Mouse (Mus musculus) c-Kit-positive CD71-positive TER-119-positive erythroid progenitor cells, embryonic 14.5 days (primary cell): ENCODE results near the gene Tmed3.

Experiments
- DNase-seq: peaks from one replicate; pipeline ENCODE4 v3.0.0-alpha.2; 2013; ENCODE audit warnings: low spot score

The Tmed3 gene

GRCm38 (mm10) chr9:89704265-89705196, at the start of gene Tmed3:
Gene Tmed3, minus strand, starts transcription at chr9:89705068.
- peak; percentile 79 for DNase-seq

GRCm38 (mm10) chr9:89740041-89740440, 35.2 kb upstream of the Tmed3 start:
- DNase-seq, result no peak

- no peak for DNase-seq
Measured at GRCm38 (mm10) chr9:89738295-89738694, 33.4 kb upstream of the Tmed3 start, which contains the start of gene Ankrd34c. Gene Ankrd34c, minus strand, starts transcription at chr9:89738475.

- no peak for DNase-seq
Measured at GRCm38 (mm10) chr9:89737888-89738287, 33.0 kb upstream of the Tmed3 start.

GRCm38 (mm10) chr9:89736932-89737705, 32.3 kb upstream of the Tmed3 start:
- DNase-seq, result peak; percentile 9

- DNase-seq, result peak; percentile 32
Measured at GRCm38 (mm10) chr9:89706906-89707305, 2.0 kb upstream of the Tmed3 start.

- DNase-seq, result no peak
Measured at GRCm38 (mm10) chr9:89705197-89705533, 297 bp upstream of the Tmed3 start.

GRCm38 (mm10) chr9:89700910-89701457, 3.9 kb downstream of the Tmed3 start:
- no peak for DNase-seq

- no peak for DNase-seq
Measured at GRCm38 (mm10) chr9:89695143-89695542, 9.7 kb downstream of the Tmed3 start.

GRCm38 (mm10) chr9:89693670-89694069, 11.2 kb downstream of the Tmed3 start:
- DNase-seq, result no peak

- DNase-seq, result no peak
Measured at GRCm38 (mm10) chr9:89689179-89689578, 15.7 kb downstream of the Tmed3 start.

GRCm38 (mm10) chr9:89687503-89688226, 17.2 kb downstream of the Tmed3 start:
- no peak for DNase-seq

GRCm38 (mm10) chr9:89686262-89686661, 18.6 kb downstream of the Tmed3 start:
- no peak for DNase-seq

- DNase-seq, result no peak
Measured at GRCm38 (mm10) chr9:89678974-89679373, 25.9 kb downstream of the Tmed3 start.

- DNase-seq, result peak; percentile 37
Measured at GRCm38 (mm10) chr9:89674014-89674618, 30.8 kb downstream of the Tmed3 start.

GRCm38 (mm10) chr9:89673402-89673801, 31.5 kb downstream of the Tmed3 start:
- DNase-seq, result no peak

GRCm38 (mm10) chr9:89669878-89670277, 35.0 kb downstream of the Tmed3 start:
- DNase-seq, result no peak

GRCm38 (mm10) chr9:89667306-89667942, 37.4 kb downstream of the Tmed3 start:
- DNase-seq, result no peak

- no peak for DNase-seq
Measured at GRCm38 (mm10) chr9:89650913-89651312, 54.0 kb downstream of the Tmed3 start.
